Mouse (Mus musculus): ENCODE data around the gene Begain.

Begain gene

DNA sequence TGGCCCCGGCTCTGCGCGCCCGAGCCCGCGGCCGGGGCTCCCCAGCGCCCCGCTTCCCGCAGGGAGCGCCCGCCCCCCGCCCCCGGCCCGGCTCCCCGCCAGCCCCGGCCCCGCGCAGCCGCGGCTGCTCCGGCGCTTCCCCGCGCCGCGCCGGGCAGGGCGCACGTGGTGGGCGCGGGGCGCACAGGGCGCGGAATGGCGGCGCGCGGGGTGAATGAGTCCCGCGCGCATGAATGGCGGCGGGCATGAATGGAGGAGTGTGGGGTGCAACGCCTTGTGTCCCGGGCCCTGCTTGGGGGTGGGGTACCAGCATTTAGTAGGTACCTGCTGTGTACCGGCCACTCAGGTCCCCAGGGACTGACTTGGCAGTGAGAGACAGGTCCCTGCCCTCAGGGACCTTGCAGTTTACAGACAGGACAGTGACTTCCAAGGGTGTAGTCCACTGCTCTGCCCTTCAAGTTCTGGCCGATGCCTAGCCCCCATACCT is at the start of gene Begain:
TSS of gene Begain (minus strand) at position 51 of the 487 bp plus-strand sequence.
- DNase-seq (ENCODE audit: low spot score in 2 of 2), result no peak

DNA sequence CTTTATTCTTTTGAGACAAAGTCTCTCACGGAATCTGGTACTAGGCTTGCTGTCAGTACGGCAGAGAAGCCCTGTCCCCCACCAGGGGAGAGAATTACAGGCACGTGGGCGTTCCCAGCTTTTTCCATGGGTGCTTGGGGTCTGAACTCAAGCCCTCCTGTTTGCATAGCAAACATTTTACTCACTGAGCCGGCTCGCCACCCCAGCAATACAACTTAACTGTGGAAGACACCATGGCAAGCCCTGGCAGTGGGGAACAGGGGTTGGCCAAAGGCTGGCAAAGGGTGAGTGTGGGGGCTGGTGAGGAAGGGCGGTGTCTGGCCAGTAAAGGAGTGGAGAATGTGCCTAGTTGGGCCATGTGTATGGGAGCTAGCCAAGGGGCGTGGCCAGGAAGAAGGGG is 47.7 kb upstream of the Begain start:
- DNase-seq (ENCODE audit: low spot score in 2 of 2), result no peak

DNA sequence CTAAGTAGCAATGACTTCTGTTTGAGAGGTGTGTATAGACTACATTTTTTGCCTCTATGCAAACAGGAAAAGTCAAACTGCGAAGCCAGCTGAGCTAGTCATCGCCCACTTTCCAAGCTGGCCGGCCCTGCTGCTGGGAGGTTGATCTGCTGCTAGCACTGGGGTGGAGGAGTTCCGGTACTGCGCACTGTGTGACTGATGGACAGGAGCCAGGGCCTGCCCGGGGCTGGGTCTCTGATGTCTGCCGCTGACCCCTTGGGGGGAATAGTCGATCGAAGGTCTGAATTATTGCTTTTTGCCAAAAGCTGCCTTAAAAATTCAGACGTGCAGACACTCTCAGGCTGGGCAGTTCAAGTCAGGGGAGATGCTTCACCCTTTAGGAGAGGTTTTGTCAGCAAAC is 47.1 kb upstream of the Begain start:
- no peak for DNase-seq (ENCODE audit: low spot score in 2 of 2)

DNA sequence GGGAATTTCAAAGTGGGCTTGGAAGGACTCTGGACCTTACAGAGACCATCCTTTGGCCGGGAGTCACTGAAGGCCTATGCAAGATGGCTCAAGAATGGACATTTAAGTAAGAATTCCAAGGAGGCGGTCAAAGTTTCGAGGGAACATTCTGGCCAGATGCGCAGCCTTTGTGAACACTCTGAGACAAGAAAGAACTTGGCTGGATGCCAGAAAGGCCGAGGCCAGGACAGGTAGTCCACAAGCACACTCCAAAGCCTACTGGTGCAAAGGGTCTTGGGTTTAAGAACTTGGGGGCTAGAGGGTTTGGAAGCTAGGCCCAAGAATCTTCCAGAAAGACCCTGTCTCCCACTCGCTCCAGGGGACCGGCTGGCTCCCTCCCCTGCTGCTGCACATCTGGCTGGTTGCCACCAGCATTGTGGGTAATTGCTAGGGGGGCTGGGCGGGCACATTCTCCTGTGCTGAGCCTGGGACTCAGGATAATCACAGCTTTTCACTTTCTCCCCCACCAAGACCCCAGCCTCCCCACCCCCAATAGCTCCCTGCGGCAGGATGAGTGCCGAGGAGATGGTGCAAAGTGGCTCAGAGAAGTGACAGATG is 45.1 kb upstream of the Begain start:
- DNase-seq (ENCODE audit: low spot score in 2 of 2), result no peak

DNA sequence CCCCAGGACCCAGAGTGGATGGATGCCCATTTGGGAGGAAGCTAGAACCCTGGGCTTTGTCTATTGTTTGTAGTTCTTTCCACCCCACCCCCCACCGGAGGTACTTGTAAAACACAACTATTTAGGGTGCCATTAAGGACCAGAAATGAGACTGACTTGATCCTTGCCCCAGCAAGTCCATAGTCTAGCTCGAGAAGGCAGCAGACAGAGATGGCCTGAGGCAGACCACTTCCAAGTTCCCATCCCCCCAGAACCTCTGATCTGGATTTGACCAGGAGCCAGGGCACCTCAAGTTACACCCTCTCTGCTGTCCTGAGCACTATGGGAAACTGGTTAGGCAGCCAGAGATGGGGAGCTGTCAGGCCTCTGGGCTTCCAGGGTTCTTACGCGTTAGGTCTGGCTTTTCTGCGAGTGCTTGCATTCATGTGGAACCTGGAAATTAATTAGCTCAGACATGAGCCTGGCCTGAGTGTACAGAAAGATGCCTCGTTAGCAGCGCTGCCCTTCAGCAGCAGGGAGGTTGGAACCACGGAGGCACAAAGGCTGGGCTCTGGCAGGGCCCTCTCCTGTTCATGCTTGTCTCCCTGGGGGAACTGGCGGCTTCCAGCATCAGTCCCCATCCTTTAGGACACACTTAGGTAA is 44.5 kb upstream of the Begain start:
- DNase-seq (ENCODE audit: low spot score in 2 of 2), result no peak

DNA sequence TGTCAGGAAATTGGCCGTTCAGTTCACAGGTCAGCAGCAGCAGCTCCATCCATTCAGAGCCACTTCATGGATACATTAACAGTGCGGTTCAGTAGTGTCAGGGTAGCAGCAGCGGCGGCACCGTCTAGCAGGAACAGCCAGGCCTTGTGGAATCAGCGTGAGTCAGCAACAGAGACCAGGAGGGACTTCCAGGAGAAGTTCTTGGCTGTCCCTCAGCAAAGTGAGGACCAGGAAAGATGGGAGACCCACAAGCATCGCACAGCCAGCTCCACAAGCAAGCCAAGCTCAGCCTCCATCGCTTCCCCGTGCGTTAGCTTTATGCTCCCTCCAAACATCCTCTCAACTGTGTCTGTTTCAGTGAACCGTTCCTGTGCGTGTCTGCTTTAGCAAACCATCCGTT is 40.9 kb upstream of the Begain start:
- DNase-seq (ENCODE audit: low spot score in 2 of 2), result no peak

DNA sequence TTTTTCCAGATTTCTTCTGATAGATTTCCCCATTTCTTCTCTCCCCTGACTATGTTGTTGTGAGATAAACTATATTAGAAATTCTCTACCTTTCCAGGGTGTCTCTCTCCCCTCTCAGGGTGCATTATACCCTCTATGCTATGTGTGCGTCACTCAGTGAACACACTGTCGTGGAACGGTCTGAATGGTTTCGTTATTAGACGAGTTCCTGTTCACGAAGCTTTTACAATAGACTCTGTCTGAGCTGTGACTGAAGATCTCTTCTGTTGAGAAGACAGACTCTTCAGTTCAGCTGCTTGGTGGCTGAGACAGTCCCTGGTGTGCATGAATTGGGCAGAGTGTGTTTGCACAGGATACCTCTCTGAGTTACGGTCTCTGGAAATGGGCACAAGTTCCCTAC is 32.4 kb upstream of the Begain start:
- DNase-seq (ENCODE audit: low spot score in 2 of 2), result no peak

DNA sequence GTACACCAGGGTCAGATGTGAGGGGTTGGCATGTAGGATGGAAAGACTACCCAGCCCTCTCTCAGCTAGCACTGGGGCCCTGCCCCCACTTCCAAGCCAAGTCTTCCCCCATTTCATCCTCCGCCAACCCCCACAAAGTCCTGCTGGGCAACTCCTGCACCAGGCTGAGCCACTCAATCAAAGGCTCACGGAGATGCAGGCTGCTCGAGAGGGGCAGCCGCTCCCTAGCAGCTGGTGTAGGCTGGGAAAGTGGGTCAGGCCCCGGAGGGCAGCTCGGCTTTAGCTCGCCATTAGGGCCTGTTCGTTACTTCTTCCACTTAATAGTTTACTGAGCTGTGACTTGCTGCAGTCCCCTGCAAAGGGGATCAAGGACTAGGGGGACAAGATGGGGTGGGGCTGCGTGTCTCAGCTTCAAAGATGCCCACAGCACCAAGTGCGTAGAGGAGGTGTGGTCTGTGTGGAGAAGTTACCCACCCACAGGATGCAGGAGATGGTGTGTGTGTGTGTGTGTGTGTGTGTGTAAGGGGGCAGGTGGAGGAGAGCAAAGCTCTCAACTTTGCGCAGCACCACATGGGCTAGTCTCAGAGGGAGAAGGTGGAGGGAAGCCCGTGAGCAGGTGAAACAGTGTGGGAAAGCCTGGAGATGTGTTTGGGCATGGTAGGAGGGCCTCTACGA is 22.6 kb upstream of the Begain start:
- peak; percentile 17 to 32 for DNase-seq (ENCODE audit: low spot score in 2 of 2)

DNA sequence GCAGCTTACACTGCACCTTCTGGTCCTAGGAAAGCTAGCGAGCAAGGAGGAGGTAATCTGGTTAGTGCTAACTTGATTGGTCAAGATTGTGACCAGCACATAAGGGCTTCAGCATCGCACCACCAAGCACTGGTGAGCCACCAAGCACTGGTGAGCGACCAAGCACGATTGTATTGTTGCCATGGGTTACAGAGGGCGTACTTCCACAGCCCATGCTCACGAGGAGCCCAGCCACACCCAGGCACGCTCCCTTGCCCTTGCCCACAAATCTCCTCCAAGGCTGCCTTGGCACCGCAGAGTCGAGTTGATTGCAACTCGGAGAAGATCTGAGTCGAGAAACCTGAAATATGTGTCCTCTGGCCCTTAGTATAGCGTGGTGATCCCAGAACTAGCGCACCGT is 22.0 kb upstream of the Begain start:
- DNase-seq (ENCODE audit: low spot score in 2 of 2), result no peak

DNA sequence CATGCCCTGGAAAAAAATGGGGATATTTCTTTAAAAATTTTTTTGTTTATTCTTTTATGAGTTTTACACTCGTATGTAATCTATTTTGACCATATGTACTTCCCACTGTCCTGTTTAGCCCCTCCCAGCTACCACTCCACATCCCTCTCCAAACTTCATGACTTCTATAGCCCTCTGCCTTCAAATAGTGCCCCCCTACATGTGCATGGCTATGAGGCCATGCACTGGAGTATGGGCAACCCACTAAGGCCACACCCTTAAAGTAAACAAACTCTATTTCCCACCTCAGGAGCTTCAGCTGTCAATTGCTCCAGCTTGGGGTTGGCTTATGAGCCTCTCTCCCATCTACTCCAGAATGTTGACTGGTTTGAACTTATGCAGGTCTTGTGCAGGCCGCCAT is 18.1 kb upstream of the Begain start:
- no peak for DNase-seq (ENCODE audit: low spot score in 2 of 2)

DNA sequence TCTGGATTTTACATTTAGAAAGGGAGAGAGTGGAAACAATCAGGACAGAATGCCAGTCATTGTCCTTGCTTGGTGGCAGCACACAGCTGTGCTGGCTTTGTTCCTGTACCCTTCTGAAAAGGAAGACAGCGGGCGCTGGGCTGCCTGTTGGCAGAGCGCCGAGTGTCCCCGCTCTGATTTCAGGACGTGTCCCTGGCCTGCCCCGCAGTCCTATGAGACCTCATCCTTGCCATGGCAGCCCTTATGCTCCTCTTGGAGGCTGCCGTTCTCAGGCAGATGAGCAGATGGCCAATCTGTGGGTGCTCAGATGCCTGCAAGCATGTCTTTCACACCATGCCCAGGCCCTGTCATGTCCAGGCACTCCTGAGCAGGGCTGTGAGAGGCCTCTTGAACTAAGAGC is 17.7 kb upstream of the Begain start:
- no peak for DNase-seq (ENCODE audit: low spot score in 2 of 2)

DNA sequence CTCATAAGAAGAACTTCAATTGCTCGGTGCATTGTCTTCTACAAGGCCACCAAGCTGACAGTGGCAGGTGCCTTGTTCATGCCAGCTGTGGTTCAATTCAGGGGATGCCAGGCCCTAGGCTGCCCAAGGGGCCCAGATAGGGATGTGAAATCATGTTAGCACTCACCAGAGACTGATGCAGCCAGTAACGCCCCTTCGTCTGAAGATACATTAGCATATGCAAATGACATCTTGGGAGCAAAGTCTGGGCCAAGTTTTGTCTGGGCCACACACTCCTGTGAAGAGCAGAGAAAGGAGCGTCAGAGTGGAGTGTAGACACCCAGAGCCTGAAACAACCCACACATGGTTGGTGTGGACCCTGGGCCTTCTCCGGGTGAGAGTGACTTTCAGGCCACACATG is 17.0 kb upstream of the Begain start:
- DNase-seq (ENCODE audit: low spot score in 2 of 2), result no peak

DNA sequence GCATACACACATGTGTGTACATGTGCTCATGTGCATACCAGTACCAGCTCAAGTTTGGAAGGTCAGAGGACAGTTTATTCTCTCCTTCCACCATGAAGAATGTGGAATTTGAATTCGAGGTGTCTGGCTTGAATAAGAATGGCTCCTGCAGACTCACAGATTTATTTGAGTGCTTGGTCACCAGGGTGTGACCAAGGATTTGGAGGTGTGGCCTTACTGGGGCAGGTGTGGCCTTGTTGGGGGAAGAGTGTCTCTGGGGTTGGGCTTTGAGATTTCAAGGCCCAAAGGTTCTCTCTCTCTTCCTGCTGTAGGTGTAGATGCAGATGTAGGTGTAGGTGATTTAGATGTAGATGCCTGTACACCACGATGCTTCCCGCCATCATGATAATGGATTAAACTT is 15.5 kb upstream of the Begain start:
- no peak for DNase-seq (ENCODE audit: low spot score in 2 of 2)

DNA sequence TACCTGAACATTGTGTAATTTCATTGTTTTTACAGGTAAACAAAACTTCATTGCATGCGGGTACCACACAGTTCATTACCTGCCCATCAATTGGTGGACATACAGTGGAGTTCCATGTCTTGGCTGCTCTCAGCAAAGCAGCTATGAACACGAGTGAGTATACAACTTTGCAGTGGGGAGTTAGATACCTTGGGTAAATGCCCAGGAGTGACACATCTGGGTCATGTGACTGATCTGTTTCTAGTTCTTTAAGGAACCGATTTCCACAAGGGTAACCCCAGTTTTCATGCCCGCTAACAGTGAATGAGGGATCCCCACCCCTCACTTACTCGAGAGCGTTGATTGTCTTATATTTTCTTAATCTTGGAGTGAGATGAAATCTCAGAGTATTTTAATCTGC is 9.0 kb upstream of the Begain start:
- DNase-seq (ENCODE audit: low spot score in 2 of 2), result no peak

DNA sequence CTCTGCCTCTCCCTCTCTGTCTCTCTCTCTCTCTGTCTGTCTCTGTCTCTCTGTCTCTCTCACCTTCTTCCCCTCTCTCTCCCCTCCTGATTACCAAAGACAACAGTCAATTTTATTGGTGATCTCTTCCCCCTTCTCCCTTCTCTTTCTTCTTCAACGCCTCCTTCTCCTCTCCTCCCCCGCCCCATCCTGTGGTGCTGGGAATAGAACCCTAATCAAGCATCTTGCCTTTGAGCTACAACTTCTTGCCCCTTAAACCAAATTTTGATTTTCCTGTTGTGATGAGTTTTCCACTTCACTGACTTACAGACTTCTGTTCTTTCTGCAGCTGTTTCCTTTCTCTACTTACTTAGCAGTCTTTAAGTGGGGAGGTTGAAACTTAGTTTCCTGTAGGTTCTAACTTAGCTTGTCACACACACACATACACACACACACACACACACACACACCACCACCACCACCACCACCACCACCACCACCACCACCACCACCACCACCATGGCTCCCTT is 6.8 kb upstream of the Begain start:
- DNase-seq (ENCODE audit: low spot score in 2 of 2), result no peak

DNA sequence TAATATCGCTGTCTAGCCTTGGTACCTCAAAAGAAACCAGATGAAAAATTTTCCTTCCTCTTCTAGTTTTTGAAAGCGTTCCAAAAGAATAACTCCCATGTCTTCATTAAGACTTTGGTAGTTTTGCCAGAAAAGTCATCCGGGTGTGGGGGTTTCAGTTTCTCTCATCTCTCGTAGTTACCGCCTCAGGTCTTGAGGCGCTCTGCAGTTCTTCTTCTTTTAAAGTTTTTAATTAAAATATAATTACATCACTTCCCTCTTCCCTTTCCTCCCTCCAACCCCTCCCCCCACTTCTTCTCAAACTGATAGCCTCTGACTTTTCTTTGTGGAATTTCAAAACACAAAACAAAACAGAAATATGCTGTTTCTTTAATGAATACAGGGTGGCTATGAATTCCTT is 6.1 kb upstream of the Begain start:
- DNase-seq (ENCODE audit: low spot score in 2 of 2), result no peak

DNA sequence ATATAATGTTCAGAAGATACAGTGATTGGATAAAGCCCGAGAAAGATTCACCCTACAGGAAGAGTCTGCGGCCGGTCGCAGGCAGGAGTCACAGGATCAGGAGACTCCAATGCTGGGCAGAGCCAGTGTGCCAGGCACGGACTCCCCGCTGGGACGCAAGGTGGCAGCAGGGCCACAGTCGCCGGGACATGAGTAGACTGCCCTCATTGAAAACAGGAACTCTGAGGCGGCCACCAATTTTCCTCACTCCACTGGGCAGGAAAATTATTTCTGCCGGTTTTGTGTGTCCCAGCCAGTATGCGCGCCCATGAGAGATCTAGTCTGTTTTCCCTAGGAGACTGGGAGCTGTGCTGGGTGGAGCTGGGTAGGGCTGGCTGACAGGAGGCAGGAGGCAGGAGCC is 3.2 kb upstream of the Begain start:
- DNase-seq (ENCODE audit: low spot score in 2 of 2), result no peak

DNA sequence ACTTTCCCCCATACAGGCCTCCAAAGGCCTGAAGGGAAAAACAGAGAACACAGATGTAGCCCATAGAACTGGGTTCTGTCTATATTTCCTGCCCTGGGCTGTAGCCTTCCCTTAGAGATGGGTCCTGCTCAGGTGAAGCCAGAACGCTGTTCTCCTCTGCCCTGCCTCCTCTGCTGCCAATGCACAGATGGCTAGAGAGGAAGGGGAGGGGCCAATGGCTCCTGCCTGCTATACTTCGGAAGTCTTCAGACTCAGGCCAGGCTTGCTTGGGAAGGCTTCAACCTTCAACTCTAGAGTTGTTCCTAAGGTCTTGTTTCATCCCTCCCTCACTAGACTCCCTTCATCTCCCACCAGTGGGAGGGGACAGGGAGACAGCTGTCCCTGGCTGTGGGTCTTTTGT is 1.7 kb upstream of the Begain start:
- DNase-seq (ENCODE audit: low spot score in 2 of 2), result peak in 1 of 2 experiments; percentile 27

DNA sequence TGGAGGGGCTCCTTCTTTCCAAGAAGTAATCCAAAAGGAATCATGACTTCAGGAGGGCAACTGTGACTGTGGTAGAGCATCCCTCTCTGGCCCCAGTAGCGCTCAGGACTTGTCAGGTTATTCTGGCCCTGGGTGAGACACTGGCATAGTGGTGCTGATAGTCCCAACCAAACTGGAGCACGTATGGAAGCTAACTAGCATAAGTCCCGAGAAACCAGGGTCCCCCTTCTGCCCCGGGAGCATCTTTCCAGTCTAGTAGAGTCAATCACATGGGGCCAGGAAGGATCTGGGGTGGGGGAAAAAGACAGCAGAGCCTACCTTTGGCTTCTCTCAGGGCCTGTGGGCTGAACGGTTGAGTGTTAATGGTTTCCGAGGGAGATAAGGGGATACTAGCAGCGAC is 721 bp upstream of the Begain start:
- no peak for DNase-seq (ENCODE audit: low spot score in 2 of 2)

DNA sequence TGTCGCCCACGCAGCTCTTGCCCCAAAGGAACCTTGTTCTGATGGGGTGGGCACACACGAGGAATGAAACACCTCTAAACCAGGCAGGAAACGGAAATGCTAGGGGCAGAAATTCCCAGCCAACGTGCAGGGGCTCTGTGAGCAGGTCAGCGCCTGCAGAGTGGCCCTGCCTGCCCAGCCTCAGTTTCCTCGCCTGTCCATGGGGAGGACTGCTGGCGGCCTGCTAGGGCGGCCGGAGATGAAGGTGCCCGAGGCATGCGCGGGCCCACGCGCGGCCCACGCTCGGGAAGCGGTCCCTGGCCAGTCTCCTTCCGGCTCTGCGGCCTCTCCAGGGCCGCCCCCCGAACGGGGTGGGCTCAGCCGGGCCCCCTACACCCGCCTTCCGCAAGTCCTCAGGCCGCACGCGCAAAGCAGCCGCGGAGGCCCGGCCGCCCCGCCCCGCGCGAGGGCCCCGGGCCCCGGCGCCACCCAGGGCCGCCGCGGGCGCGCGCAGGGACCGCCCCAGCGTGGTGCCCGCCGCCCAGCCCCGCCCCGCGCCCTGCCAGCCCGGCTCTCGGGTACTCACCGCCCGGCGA is 369 bp downstream of the Begain start:
- peak; percentile 35 to 53 for DNase-seq (ENCODE audit: low spot score in 2 of 2)

DNA sequence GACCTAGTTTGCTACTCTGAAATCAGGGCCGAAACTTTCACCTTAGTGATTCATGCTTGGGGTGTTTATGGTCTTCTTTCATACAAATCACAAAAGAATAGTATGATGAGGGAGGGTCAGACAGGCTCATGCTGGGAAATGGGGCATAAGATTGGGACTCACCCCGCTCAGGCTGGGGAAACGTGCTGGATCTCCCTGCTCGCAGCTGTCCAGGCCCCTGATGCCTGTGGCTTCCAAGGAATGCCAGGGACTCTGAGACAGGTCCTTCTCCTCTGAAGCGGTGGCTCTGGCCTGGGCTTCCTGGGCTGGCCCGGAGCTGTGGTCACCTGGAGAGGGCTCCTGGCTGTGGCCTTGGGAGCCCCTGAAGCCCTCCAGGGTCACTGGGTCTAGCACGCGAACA is 9.4 kb downstream of the Begain start:
- DNase-seq (ENCODE audit: low spot score in 2 of 2), result no peak

DNA sequence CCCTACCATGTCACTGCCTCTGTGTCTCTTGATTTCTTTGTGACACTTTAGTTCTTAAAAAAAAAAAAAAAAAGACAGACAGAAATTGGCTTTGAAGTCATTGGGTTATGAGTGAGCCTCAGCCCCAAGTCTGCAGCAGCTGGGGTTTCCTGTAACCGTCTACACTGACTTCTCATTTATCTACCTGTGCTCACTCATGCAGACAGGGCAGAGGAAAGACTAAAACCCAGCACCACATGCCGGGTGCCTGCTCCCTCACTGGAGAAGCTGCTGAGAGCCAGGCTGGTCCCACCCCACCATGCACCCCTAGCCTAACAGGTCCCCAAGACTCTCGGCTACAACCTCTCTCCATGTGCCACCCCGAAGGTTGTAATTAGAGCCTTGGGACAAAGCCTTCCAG is 10.3 kb downstream of the Begain start:
- DNase-seq (ENCODE audit: low spot score in 2 of 2), result peak; percentile 18 to 30

Data from thymus, postnatal 10 days (tissue).